In genomic region chr2:103144420-103144819, GRCm38 (mm10) we compare ENCODE assay signal across 15 mouse cellular contexts.
DNase-seq lines count a peak whose midpoint lies in the region; ATAC-seq lines count a peak whose summit lies in the region.
"Had no signal": no experiment of that assay in that cellular context is flagged by ENCODE, and none has a peak within 500 bp of the region (broad histone marks: within the 10 kb centered on the region; RNA-seq: fewer than 3 reads in every experiment).

No protein-coding gene starts in this region.

- peak; percentile 45 for DNase-seq in embryonic facial prominence, embryonic 14.5 days (ENCODE audit: low spot score)
- DNase-seq in intestine, embryonic 14.5 days (ENCODE audit: low spot score), result peak; percentile 74
- peak; percentile 60 for DNase-seq in kidney, postnatal 10 days
- peak; percentile 7 for DNase-seq in lung, postnatal 14 days
- DNase-seq in cerebellum, postnatal 4 days (ENCODE audit: low spot score in 2 of 2), result no peak
- no peak for DNase-seq in hindbrain, embryonic 11.5 days (ENCODE audit: low spot score)
- DNase-seq in ovary, postnatal 14 days (ENCODE audit: low spot score), result no peak
- DNase-seq: cerebellum, adult 9-10 months; heart, adult 18-20 months; liver, embryonic 13.5 days; right cerebral cortex, postnatal 25 days; thymus, adult 18-20 months had no signal

- no peak overlapping the region for H3K27ac ChIP-seq in embryonic facial prominence, embryonic 14.5 days (replicated peaks; ENCODE audit: low read depth, low read length)
- peak overlapping the region; percentile 86 for H3K27ac ChIP-seq in intestine, embryonic 14.5 days (ENCODE audit: low read depth)
- no peak overlapping the region for H3K27ac ChIP-seq in hindbrain, embryonic 11.5 days (ENCODE audit: low read depth, low read length)
- H3K27ac ChIP-seq: liver, embryonic 13.5 days; midbrain, embryonic 15.5 days; neural tube, embryonic 13.5 days had no signal

- peak; percentile 67 for ATAC-seq in embryonic facial prominence, embryonic 14.5 days (ENCODE audit: low read depth)
- ATAC-seq in intestine, embryonic 14.5 days (replicated peaks; ENCODE audit: low FRiP score, low TSS enrichment, low read depth), result peak; percentile 98
- no peak for ATAC-seq in hindbrain, embryonic 11.5 days (ENCODE audit: low FRiP score)
- ATAC-seq: midbrain, embryonic 15.5 days had no signal

- H3K36me3 ChIP-seq in embryonic facial prominence, embryonic 14.5 days (ENCODE audit: control insufficient read depth, insufficient read depth, low read length), result no peaks in the 10 kb centered on the region
- H3K36me3 ChIP-seq in intestine, embryonic 14.5 days (ENCODE audit: control insufficient read depth, insufficient read depth, low read length), result no peaks in the 10 kb centered on the region
- H3K36me3 ChIP-seq in hindbrain, embryonic 11.5 days (ENCODE audit: control insufficient read depth, insufficient read depth, low read length), result no peaks in the 10 kb centered on the region
- H3K36me3 ChIP-seq: liver, embryonic 13.5 days; midbrain, embryonic 15.5 days; neural tube, embryonic 13.5 days had no signal

- H3K4me3 ChIP-seq in embryonic facial prominence, embryonic 14.5 days (ENCODE audit: low read depth, low read length), result no peak overlapping the region
- no peak overlapping the region for H3K4me3 ChIP-seq in intestine, embryonic 14.5 days (ENCODE audit: low read depth, low read length)
- no peak overlapping the region for H3K4me3 ChIP-seq in hindbrain, embryonic 11.5 days (ENCODE audit: low read depth, low read length)
- H3K4me3 ChIP-seq: erythroblast, embryonic 14.5 days; liver, embryonic 13.5 days; midbrain, embryonic 15.5 days; neural tube, embryonic 13.5 days had no signal

- no peak overlapping the region for H3K9ac ChIP-seq in embryonic facial prominence, embryonic 14.5 days (ENCODE audit: low read depth, low read length)
- no peak overlapping the region for H3K9ac ChIP-seq in intestine, embryonic 14.5 days (ENCODE audit: low read length)
- H3K9ac ChIP-seq in hindbrain, embryonic 11.5 days (ENCODE audit: low read depth, low read length), result no peak overlapping the region
- H3K9ac ChIP-seq: liver, embryonic 13.5 days; midbrain, embryonic 15.5 days; neural tube, embryonic 13.5 days had no signal

- H3K4me1 ChIP-seq in embryonic facial prominence, embryonic 14.5 days (ENCODE audit: control insufficient read depth, insufficient read depth, low read length), result no peaks in the 10 kb centered on the region; the same call in 1 of the 2 replicates
- H3K4me1 ChIP-seq in intestine, embryonic 14.5 days (replicated peaks; ENCODE audit: control insufficient read depth, insufficient read depth, low read length), result no peaks in the 10 kb centered on the region
- no peaks in the 10 kb centered on the region for H3K4me1 ChIP-seq in hindbrain, embryonic 11.5 days (replicated peaks; ENCODE audit: control insufficient read depth, insufficient read depth, low read length)
- H3K4me1 ChIP-seq: liver, embryonic 13.5 days; midbrain, embryonic 15.5 days; neural tube, embryonic 13.5 days had no signal

- no peaks in the 10 kb centered on the region for H3K27me3 ChIP-seq in embryonic facial prominence, embryonic 14.5 days (replicated peaks; ENCODE audit: control insufficient read depth, insufficient read depth, low read length)
- no peaks in the 10 kb centered on the region for H3K27me3 ChIP-seq in intestine, embryonic 14.5 days (replicated peaks; ENCODE audit: control insufficient read depth, insufficient read depth, low read length)
- no peaks in the 10 kb centered on the region for H3K27me3 ChIP-seq in hindbrain, embryonic 11.5 days (ENCODE audit: control insufficient read depth, insufficient read depth, low read length)
- H3K27me3 ChIP-seq: liver, embryonic 13.5 days; midbrain, embryonic 15.5 days; neural tube, embryonic 13.5 days had no signal

- H3K9me3 ChIP-seq in embryonic facial prominence, embryonic 14.5 days (ENCODE audit: control insufficient read depth, low read length), result no peaks in the 10 kb centered on the region
- H3K9me3 ChIP-seq in intestine, embryonic 14.5 days (ENCODE audit: control insufficient read depth, low read length), result no peaks in the 10 kb centered on the region
- H3K9me3 ChIP-seq in hindbrain, embryonic 11.5 days (ENCODE audit: control insufficient read depth, low read length), result no peaks in the 10 kb centered on the region
- H3K9me3 ChIP-seq: liver, embryonic 13.5 days; midbrain, embryonic 15.5 days; neural tube, embryonic 13.5 days had no signal

- WGBS in embryonic facial prominence, embryonic 14.5 days, result 83% methylated on average over 7 of the region's 7 CpGs
- WGBS in intestine, embryonic 14.5 days, result 72% methylated on average over 7 of the region's 7 CpGs
- WGBS in hindbrain, embryonic 11.5 days, result 90% methylated on average over 7 of the region's 7 CpGs

- H3K4me2 ChIP-seq in embryonic facial prominence, embryonic 14.5 days (ENCODE audit: low read depth, low read length), result no peak overlapping the region
- no peak overlapping the region for H3K4me2 ChIP-seq in intestine, embryonic 14.5 days (ENCODE audit: low read length)
- no peak overlapping the region for H3K4me2 ChIP-seq in hindbrain, embryonic 11.5 days (replicated peaks; ENCODE audit: low read depth, low read length)
- H3K4me2 ChIP-seq: liver, embryonic 13.5 days; midbrain, embryonic 15.5 days; neural tube, embryonic 13.5 days had no signal

Comparison
In these comparisons a context has a peak if more than half of its experiments do, and no peak if none do; other contexts are left out.
1. DNase-seq: peak in embryonic facial prominence, embryonic 14.5 days (single experiment), intestine, embryonic 14.5 days (single experiment), kidney, postnatal 10 days (single experiment) and lung, postnatal 14 days (single experiment); none in cerebellum, postnatal 4 days (0 of 2), hindbrain, embryonic 11.5 days (single experiment) and ovary, postnatal 14 days (single experiment).